Comparison of ENCODE assay signal across 22 mouse cellular contexts in genomic region chr6:108551725-108552620, GRCm38 (mm10).
A peak's percentile ranks its signal among the peaks of the same experiment; 100 is the strongest.
DNase-seq lines count a peak whose midpoint lies in the region; ATAC-seq and TF ChIP-seq lines count a peak whose summit lies in the region.
"Had no signal": no experiment of that assay in that cellular context is flagged by ENCODE, and none has a peak within 500 bp of the region (broad histone marks: within the 10 kb centered on the region; RNA-seq: fewer than 3 reads in every experiment).

No protein-coding gene starts in this region.

- no peak for TF ChIP-seq CTCF in CH12.LX (conservative IDR thresholded peaks at IDR 0.05 in 1 of 2, IDR thresholded peaks at IDR 0.05 in 1 of 2; ENCODE audit: low read depth in 2 of 2, low read length in 2 of 2)

- peaks cover 48 to 83% of the 10 kb centered on the region in 2 experiments for H3K4me1 ChIP-seq in CH12.LX (ENCODE audit: control insufficient read depth in 1 of 2, insufficient read depth in 2 of 2)
- H3K4me1 ChIP-seq: embryonic facial prominence, embryonic 15.5 days; heart, embryonic 10.5 days; hindbrain, embryonic 12.5 days; hindbrain, embryonic 15.5 days had no signal

- ATAC-seq in megakaryocyte, adult 5-6 weeks (ENCODE audit: poor library complexity, severe bottlenecking): peak; percentile 25
- ATAC-seq: forebrain, embryonic 14.5 days; forebrain, postnatal 0 days; intestine, embryonic 16.5 days; Patski had no signal

- no peak overlapping the region for H3K4me3 ChIP-seq in CH12.LX (replicated peaks in 1 of 3; ENCODE audit: low read depth in 2 of 3, low read length in 2 of 3, poor library complexity in 1 of 3)
- H3K4me3 ChIP-seq: embryonic facial prominence, embryonic 15.5 days; heart, adult 2 months; heart, embryonic 10.5 days; hindbrain, embryonic 12.5 days; hindbrain, embryonic 15.5 days had no signal

- peaks cover 0 to 23% of the 10 kb centered on the region in 2 experiments for H3K36me3 ChIP-seq in CH12.LX (replicated peaks in 1 of 2; ENCODE audit: control insufficient read depth in 1 of 2, insufficient read depth in 1 of 2, low read length in 1 of 2)
- H3K36me3 ChIP-seq: embryonic facial prominence, embryonic 15.5 days; hindbrain, embryonic 12.5 days; hindbrain, embryonic 15.5 days had no signal

- in situ Hi-C loops in CH12.LX (cut with MboI; ENCODE audit: low pct_ligation_motif_present, low pct_unique_long_range_greater_than_20kb, low sequenced_read_pairs): loop anchor here (5.0 kb wide), 1 partner anchor 110 kb away; the partner anchor contains the start of gene Bhlhe40

- peak overlapping the region; percentile 42; the same call in 1 of the 2 replicates for H3K9ac ChIP-seq in CH12.LX (ENCODE audit: insufficient read depth, low read depth)
- H3K9ac ChIP-seq: embryonic facial prominence, embryonic 15.5 days; forebrain, postnatal 0 days; hindbrain, embryonic 12.5 days; hindbrain, embryonic 15.5 days had no signal

- no peak for TF ChIP-seq RAD21 in CH12.LX (IDR thresholded peaks at IDR 0.05; ENCODE audit: low read depth, low read length)

- dilution Hi-C loops in CH12.LX (cut with MboI; ENCODE audit: extremely low pct_ligation_motif_present, extremely low pct_unique_long_range_greater_than_20kb, low sequenced_read_pairs): no loop called here

- peak overlapping the region; percentile 91 for H3K27ac ChIP-seq in CH12.LX (ENCODE audit: insufficient read depth, low read depth)
- H3K27ac ChIP-seq: embryonic facial prominence, embryonic 15.5 days; heart, adult 2 months; heart, embryonic 10.5 days; hindbrain, embryonic 12.5 days; hindbrain, embryonic 15.5 days had no signal

- peaks cover 3% of the 10 kb centered on the region for H3K9me3 ChIP-seq in CH12.LX (replicated peaks; ENCODE audit: low read length)
- H3K9me3 ChIP-seq: embryonic facial prominence, embryonic 15.5 days; G1E; heart, embryonic 10.5 days; hindbrain, embryonic 12.5 days; hindbrain, embryonic 15.5 days had no signal

- peak; percentile 11 for DNase-seq in kidney, adult 11 months
- no peak for DNase-seq in kidney, postnatal 4 days
- no peak for DNase-seq in CH12.LX (ENCODE audit: extremely low read depth)
- DNase-seq in adrenal gland, postnatal 36 days: no peak
- no peak for DNase-seq in spleen, adult 12 weeks (ENCODE audit: low spot score)
- DNase-seq: adrenal gland, postnatal 10 days; cerebellum, adult 11 months; cerebellum, adult 2 months; cerebellum, adult 9-11 months; cerebellum, postnatal 25 days; forebrain, postnatal 0 days; gastrocnemius, postnatal 25 days; heart, adult 2 months had no signal

- TF ChIP-seq EP300 in CH12.LX (IDR thresholded peaks at IDR 0.05; ENCODE audit: low read length): no peak

- no peak for TF ChIP-seq POLR2A in CH12.LX (IDR thresholded peaks at IDR 0.05; ENCODE audit: low read depth, low read length)

- no peaks in the 10 kb centered on the region for H3K27me3 ChIP-seq in CH12.LX (replicated peaks)
- H3K27me3 ChIP-seq: embryonic facial prominence, embryonic 15.5 days; hindbrain, embryonic 12.5 days; hindbrain, embryonic 15.5 days; Patski had no signal

- H3K79me2 ChIP-seq in CH12.LX (replicated peaks; ENCODE audit: control insufficient read depth, extremely low read depth, insufficient read depth, poor library complexity, severe bottlenecking): no peaks in the 10 kb centered on the region

- H3K4me2 ChIP-seq in CH12.LX (ENCODE audit: insufficient read depth, low read depth, poor library complexity, severe bottlenecking): 0 out of 2 replicates have a peak overlapping the region, but pooled peaks have one; percentile 98
- H3K4me2 ChIP-seq: embryonic facial prominence, embryonic 15.5 days; hindbrain, embryonic 12.5 days; hindbrain, embryonic 15.5 days had no signal

TF ChIP-seq in CH12.LX, 34 proteins besides CTCF, POLR2A, EP300 and RAD21:
- TF ChIP-seq MAFK (IDR thresholded peaks at IDR 0.05; ENCODE audit: insufficient replicate concordance, low read length) (0 out of 2 replicates have a peak, but pooled peaks have one; percentile 32), E2F4 (IDR thresholded peaks at IDR 0.05; ENCODE audit: insufficient replicate concordance, low read depth, low read length) (no peak), ELF1 (IDR thresholded peaks at IDR 0.05; ENCODE audit: low read depth, low read length) (0 out of 2 replicates have a peak, but pooled peaks have one; percentile 36), MAX (IDR thresholded peaks at IDR 0.05; ENCODE audit: low read length) (peak; percentile 36; the same call in 1 of the 2 replicates), CHD1 (IDR thresholded peaks at IDR 0.05; ENCODE audit: low read depth, low read length) (peak; percentile 80), IRF4 (IDR thresholded peaks at IDR 0.05; ENCODE audit: low read depth, low read length) (0 out of 2 replicates have a peak, but pooled peaks have one; percentile 0), TCF12 (IDR thresholded peaks at IDR 0.05; ENCODE audit: low read depth, low read length) (0 out of 2 replicates have a peak, but pooled peaks have one; percentile 9), ZC3H11A (IDR thresholded peaks at IDR 0.05; ENCODE audit: low read depth, low read length) (no peak), MAZ (IDR thresholded peaks at IDR 0.05; ENCODE audit: low read depth, low read length) (0 out of 2 replicates have a peak, but pooled peaks have one; percentile 60), JUN (IDR thresholded peaks at IDR 0.05; ENCODE audit: insufficient read depth, low read depth, low read length) (no peak), UBTF (IDR thresholded peaks at IDR 0.05; ENCODE audit: low read depth, low read length) (no peak), SIN3A (IDR thresholded peaks at IDR 0.05; ENCODE audit: low read length) (peak; percentile 43), USF1 (IDR thresholded peaks at IDR 0.05; ENCODE audit: low read depth, low read length) (no peak), BHLHE40 (IDR thresholded peaks at IDR 0.05; ENCODE audit: low read depth, low read length) (peak; percentile 34; the same call in 1 of the 2 replicates), CHD2 (IDR thresholded peaks at IDR 0.05; ENCODE audit: low read length) (peak; percentile 36; the same call in 1 of the 2 replicates), ZMIZ1 (IDR thresholded peaks at IDR 0.05; ENCODE audit: low read depth, low read length) (no peak), NRF1 (IDR thresholded peaks at IDR 0.05; ENCODE audit: low read depth, low read length) (no peak), ZKSCAN1 (IDR thresholded peaks at IDR 0.05; ENCODE audit: borderline replicate concordance, low read depth, low read length) (no peak), MXI1 (IDR thresholded peaks at IDR 0.05; ENCODE audit: low read depth, low read length) (no peak)
